Mouse (Mus musculus): ENCODE data around the gene Tesmin. TPM values are rescaled to one million over a fixed set of nuclear protein-coding genes. Genes with fewer than 3 reads are reported as not detected.

Tesmin gene
- not detected for polyA plus RNA-seq (2017; shearing (Covaris generic))

DNA sequence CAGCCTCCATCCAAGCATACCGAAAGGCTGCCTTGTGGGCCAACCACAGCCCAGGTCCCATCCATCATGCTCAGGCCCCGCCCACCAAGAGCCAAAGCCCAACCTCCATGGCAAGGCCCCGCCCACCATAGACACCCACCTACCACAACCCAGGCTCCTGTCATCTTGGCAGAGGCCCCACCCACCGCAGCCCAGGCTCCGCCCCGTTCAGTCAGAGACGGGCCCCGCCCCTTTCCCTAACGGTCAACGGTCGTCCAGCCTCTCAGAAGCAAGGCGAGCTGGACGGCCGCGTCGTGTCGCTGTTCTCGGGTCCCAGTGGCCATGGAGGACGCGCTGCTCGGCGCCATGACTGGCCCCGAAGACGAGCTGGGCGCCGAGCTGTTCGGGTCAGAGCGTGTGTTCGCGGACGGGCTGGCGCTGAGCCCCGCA lies at the start of gene Tesmin:
TSS of gene Tesmin (plus strand) at position 229 of the 429 bp plus-strand sequence.
- ATAC-seq = peak; percentile 69

DNA sequence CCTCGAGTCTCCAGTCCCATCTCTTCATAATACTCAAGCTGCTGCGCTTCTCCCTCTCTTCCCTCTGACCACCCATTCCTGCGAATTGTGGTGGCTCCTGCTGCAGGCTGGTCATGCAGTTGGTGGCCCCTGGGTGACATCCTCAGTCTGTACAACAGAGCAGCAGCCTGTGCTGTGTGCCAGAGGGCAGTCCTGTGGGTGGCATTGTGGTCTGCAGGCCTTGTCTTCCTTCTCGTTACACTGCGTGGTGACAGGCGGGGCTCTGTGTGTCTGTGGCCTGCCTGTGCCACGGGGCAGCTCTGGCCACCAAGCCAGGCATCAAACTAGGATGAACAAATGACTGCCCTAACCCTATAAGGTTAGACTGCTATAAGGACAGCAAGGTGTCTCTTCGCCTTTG lies 49.5 kb upstream of the Tesmin start:
- no peak for ATAC-seq

DNA sequence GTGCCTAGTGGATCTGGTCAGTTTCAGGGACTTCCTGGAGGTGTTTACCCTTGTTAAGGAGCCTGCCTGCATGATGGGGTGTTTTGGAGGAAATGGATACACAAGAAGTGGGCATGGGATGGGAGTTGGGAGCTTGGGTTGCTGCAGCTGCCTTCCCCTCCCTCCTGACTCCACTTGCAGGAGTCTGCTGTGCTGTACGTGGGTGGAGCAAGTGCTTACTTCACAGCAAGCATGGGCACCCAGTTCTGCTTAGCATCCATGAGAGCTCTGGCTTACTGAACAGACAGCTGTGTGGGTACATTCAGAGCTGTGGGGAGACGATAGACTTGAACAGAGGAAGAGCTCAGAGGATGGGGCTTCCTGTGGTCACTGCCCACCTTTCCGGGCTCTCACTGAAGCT lies 47.6 kb upstream of the Tesmin start:
- ATAC-seq = no peak

DNA sequence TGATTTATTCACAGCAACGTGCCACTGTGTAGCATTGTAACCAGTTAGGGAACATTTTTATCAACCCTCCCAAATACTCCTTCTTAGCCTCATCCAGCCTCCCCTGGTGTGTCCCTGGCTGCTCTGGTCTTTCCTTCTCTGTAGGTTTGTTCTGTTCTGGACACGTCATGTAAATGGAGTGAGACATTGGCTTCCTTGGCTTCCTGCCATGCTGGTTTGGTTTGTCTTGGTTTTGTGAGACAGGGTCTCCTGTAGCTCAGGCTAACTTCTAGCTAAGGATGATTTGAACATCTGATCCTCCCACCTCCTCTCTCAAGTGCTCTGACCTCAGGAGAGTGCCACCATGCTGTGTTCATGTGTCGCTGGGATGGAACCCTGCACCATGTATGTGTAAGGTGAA lies 44.7 kb upstream of the Tesmin start:
- no peak for ATAC-seq

DNA sequence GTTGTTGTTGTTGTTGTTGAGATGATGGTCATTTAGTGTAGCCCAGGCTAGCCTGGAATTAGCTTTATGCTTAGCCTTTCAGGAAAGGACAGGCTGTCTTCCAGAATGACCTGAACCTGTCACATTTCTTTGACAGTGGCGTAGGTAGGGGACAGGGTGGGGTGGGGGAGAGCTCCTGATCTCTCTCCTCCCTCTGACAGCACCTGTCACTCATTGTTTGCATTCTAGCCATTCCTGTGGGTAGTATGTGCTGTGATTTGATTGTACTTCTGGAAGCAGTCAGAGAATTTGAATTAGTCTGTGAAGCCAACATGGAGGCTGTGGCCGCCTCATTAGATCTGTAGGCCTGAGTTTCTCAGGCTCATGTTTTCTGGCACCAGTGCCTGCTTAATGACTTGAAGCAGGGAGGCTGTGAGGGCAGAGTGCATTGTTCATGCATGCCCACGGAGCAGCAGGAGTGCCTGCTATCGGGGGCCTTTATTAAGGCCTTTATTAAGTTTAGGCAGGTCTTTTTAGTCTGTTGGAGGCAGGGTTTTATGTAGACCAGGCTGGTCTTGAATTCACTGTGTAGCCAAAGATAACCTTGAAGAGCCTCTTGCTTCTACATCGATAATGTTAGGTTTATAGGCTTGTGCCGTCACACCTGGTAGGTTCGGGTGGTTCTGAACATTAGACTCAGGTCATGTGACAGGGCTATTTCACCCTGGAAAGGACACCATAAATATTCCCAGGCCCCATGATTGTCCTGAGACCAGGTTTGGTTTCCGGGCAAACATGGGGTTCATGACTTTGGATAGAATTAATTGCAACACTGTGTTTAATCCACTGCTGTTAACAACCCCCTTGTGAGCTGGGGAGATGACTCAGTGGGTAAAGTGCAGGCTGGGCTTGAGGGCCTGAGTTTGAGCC lies 43.8 kb upstream of the Tesmin start:
- ATAC-seq = no peak

DNA sequence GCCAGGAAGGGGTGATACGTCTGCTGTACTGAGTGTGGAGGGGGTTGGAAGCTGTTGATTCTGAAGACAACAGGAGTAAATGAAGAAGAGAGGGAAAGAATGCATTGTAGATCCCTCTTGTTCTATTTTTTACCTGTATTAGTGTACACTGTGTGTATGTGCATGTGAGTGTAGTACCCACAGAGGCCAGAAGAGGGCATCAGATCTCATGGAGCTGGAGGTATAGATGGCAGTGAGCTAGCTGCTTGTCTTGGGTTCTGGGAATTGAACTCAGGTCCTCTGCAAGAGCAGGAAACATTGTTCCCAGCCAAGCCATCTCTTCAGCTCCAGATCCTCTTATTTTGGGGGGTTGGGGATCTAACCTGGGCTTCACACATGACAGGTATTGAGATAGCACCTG lies 40.9 kb upstream of the Tesmin start:
- ATAC-seq = no peak

DNA sequence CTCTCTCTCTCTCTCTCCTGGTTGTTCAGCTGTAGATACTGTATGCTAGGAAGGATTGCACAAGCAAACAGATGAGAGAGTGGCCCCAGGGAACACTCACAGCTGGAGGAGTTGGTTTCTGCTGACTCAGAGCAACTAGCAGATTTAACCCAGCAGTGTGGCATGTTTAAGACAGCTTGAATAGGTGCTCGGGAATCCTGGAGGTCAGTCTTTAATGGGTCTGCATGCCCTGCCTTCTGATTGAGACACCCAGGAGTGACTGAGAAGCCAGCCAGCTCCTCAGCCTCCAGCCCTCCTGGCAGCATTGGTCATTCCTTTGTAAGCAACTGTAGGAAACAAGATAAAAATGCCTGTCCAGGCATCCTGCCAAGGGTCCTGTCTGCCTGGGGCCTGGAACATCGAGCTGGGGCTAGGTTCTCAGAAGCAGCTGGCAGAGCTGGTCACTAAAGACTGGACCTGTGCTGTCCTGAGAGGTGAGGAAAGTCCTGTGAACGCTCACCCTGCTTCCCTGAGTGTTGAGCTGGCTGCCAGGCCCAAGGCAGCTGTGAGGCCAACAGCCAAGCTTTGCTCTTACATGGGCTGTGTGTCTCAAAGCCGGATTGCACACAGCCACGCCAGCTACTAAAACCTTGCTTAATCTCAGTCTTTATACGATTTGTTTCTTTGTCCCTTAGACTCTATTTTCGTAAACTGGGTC lies 35.1 kb upstream of the Tesmin start:
- ATAC-seq = no peak

DNA sequence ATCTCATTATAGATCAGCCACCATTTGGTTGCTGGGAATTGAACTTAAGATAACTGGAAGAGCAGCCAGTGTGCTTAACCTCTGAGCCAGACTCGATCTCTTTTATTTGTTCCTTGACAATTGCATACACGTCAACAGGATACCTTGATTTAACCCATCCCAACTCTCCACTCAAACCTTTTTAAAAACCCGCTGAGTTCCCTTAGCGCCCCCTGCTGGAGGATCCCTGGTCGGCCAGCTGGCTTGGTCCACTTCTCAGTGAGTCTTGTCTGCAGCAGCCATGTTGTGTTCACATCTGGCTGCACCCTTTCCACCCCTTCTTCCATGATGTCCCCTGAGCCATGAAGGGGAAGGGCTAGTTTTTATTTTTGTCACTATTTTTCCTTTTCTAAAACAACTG lies 33.6 kb upstream of the Tesmin start:
- no peak for ATAC-seq

DNA sequence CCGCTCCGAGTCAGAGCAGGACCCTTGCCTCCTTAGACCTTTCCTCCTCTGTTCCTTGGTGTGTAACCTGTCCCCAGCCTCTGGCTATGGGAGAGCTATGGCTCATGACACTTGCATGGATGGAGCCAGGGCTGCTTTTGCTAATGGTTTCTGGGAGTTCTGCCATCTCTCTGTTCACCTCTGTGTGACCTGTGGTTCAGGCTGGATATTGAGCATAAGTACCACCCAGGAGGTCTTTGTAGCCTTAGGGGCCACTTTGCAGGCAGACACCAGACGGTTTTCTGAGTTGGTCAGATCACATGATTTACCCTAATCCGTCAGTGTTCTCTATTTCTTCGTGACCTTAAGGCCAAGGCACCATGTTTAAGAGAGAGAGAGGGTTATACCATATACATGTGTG lies 32.1 kb upstream of the Tesmin start:
- ATAC-seq = no peak

DNA sequence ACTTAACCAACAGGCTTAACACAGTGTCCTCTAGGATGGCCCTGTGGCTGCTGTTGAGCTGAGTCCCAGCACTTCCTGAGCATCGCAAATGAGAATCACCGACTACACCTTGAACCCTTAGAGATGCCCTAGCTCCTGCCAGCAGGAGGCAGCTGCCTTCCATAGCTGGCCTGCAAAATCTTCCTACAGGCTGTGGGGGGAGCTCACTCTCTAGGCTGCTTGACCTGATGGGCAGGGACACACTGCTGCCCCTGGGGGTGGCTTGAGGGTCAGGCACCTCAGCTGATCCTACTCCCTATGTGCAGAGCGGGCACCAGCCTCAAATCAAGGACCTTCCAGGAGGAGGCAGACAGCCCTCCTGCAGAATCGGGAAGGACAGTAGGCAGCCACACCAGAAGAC lies 31.0 kb upstream of the Tesmin start:
- no peak for ATAC-seq

DNA sequence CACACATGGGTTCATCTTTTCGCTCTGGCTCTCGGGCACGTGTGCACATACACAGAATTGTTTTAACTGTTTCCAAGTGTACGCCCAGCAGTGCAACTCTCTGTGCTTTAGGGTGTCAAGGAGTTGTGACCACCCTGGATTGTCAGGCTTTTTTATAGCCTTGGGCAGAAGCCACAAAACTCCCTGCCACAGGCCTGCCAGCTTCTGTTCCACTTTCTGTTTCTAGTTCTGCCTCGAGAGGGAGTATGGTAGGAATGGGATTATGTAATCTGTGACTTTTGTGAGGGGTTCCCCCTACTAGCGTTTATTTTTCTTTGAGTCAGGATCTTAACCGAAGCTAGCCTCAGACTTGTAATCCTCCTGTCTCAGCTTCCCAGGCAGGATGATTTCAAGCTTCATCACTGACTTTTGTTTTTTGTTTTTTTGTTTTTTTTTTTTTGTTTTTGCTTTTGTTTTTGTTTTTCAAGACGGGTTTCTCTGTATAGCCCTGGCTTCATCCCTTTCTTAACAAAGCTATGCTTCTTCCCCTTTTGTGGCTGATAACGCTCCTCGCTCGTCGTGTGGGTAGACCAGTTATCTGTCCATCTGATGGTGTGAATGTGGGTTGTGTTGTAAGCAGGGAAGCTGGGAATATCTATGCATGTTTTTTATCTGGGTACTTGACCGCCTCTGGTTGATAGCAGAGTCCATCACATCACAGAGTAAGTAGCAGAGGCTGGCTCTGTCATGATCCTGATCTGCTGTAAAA lies 28.6 kb upstream of the Tesmin start:
- ATAC-seq = no peak

DNA sequence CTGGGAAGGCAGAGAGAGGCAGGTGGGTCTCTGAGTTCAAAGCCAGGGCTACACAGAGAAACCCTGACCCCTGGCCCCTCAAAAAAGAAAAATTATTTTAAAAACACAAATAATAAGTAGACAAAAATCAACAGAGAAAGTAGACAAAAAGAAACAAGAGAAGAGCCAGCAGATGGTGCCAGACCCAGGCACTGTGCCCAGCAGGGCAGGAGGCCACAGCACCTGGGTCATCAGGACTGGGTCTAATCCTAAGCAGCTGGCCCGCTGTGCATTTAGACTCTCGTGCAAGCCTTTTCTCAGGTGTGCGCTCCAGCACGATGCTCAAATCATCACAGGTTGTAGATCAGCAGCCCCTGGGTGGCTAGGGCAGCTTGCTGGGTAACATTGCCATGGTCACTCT lies 25.1 kb upstream of the Tesmin start:
- no peak for ATAC-seq

DNA sequence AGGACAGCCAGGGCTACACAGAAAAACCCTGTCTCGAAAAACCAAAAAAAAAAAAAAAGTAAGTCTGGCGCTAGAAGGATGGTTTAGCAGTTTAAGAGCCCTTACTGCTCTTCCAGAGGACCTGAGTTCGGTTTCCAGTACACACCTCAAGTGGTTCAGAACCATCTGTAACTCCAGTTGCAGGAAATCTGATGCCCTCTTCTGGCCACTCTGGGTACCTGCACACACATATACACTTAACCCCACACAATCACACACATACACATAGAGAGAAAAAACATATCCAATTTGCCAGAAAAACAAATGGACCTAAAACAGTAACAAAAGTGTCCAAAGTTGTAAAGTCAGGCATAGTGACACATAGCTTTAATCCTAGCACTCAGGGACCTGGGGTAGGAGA lies 23.6 kb upstream of the Tesmin start:
- ATAC-seq = no peak

DNA sequence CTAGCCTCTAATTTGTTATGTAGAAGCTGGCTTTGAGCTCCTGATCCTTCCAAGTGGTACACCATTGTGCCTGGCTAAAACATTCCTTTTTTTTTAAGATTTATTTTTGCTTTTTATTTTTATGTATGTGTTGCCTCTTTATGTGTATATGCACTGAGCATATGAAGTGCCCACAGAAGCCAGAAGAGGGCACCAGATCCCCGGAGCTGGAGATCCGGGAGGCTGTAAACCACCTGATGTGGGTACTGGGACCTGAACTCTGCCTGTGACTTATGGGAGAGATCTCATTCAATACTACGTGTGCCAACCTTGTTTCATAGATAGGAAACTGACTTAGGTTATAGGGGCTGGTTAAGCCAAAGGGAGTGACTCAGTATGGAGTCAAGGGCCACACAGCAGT lies 20.4 kb upstream of the Tesmin start:
- ATAC-seq = no peak

DNA sequence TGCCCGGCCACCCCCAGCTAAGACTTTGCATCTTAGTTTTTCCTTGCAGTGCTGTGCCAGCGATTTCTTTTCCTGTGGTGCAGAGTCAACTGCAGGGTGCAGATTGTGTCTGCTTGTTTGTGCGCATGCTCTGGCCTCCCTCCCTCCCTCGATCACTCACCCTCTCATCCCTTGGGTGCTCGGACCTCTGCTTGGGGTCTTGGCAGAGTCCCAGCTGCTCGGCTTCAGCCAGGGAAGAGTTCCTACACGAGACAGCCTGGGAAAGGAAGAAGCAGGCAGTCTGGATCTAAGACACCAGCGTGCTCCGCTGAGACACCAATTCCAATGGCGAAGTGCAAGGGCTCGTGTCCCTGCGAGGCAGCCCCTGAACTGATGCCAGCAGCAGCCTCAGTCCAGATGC lies 15.3 kb upstream of the Tesmin start:
- ATAC-seq = no peak

DNA sequence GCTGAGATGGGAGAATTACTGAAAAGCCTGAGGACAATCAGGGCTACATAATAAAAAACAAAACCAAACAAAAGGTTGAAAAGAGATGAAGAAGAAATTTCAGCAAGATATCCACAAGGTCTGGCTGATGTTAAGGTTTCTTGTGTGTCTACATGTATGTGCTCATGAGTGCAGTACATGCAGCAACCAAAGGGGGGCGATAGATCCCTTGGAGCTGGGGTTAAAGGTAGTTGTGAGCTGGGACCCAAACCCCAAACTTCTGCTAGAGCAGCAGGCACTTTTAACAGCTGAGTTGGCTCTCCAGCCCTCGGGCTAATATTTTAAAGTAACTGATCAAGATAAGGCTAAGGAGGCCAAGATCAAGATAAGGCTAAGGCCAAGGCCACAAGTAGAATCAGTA lies 14.6 kb upstream of the Tesmin start:
- no peak for ATAC-seq

DNA sequence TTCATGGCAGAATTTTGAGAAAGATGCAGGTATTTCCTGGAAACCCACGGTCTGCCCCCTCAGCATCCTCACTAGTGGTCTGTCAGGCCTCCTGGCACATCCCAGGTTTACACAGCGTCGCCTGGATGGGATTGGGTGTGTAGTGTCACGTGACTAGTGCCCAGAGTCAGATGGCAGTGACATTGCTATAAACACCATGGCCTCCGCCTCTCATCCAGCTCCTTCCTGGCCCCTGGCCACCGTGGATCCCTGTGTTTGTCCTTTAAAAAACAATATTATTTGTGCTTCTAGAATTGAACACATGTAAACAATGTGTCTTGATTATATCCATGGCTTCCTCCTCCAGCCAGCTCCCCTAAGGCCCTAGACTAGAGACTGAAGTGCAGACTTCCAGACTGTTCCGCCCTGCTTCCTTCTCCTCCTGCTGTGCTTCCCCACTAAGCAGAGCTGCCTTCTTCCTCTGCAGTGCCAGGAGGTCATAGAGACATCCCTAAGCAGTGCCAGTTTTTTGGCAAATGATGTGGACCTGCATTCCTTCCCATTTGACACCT lies 12.6 kb upstream of the Tesmin start:
- ATAC-seq = no peak

DNA sequence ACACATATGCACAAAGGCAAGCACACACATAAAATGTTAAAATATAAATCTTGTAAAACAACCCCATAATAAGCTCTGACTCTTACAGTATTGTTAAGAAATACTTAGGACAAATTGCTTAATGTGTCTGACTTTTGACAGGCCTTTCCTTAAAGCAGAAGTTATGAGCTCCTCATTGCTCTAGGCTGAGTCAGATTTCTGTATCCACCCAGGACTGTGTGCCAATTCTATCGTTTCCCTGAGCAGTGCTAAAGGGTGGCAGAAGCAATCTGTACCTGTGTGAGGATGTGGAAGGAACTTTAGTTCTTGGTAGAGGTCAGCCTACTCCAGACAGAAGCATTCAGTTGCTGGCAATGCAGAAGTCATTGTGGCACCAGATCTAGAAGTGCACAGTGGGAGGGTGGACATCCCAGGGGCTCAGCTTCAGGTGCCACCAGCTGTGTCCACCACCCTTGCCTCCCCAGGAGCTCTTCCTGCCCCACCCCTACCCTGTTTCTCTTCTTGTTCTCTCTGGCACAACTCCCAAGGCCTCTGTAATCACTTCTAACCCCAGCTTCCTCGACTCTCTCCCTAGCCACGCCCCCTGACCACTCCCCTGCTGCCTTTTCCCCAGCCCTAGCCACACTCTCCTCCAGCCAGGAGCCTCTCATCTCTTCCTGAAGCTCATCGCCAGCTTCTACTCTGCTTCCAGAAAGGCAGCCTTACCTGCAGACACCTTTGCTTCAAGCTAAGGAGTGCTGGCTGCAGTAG lies 11.5 kb upstream of the Tesmin start:
- no peak for ATAC-seq

DNA sequence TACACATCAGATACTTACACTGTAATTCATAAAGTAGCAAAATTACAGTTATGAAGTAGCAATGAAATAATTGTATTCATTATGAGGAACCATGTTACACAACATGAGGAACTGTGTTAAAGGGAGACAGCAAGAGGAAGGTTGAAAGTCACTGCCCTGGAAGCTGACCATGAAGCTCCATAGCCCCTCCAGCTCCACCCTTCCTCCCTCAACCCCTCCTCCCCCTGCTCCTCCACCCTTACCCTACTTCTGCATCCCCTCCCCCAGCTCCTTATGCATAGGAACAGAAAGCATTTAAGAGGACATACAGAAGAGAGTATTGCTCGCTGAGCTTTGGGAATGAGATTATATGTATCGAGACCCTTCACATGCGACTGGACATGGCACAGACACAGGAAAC lies 10.0 kb upstream of the Tesmin start:
- ATAC-seq = no peak

DNA sequence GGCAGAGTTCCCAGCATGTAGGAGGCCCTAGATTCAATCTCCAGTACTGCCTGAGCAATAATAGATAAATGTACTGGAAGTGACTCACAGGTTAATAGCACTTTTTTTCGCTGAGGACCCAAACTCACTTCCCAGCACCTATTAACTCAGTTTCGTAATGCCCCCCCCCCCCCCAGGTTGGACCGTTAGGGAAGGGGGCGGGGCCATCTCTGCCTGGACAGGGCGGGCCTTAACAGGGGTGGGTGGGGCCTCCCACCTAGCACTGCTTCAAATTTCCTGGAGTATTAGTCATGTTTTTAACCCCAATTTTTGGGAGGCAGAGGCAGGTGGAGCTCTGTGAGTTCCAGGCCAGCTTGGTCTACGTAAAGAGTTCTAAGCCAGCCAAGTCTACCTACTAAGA lies 596 bp upstream of the Tesmin start:
- ATAC-seq = no peak

DNA sequence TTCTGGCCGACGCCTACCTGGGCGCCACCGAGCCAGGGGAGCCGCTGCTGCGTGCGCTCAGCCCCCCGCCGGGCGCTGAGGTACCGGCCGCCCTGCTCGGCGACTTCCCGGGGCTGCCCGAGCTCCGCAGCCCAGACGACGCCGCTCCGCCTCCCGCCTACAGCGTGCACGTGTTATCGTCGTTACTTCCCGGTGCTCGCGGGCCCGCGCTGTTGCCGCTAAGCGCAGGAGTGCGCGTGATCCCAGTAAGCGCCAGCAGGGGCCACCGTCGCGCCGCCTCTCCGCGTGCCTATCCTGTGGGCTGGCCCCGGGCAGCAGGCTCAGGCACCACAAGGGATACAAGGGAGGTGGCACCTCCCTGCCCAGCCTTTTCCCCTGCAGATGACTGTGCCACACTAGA lies 432 bp downstream of the Tesmin start:
- ATAC-seq = peak; percentile 96

DNA sequence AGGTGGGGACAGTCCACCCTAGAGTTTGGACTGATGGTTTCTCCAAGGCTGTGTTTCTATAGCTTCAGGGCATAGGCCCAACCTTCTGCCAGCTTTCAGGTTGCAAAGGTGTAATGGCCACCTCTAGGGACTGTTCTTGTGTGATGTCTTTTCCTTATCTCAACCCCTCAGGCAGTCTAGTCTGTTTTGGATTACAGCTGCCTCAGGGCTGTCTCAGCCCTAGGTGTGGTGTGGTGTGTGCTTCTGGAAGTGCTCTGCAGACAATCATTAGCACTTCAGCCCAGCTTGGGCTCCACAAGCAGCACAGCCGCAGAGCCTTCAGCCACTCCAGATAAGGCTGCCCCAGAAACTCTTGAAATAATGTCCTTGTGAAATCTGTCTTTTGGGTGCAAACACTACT lies 3.7 kb downstream of the Tesmin start:
- ATAC-seq = no peak

All from inflammation-experienced regulatory T-cells, adult 6 months (primary cell).